Mouse (Mus musculus): Measurements from ENCODE around the gene Gna12.
A peak's percentile ranks its signal among the peaks of the same experiment; 100 is the strongest.

Gna12 gene

GRCm38 (mm10) chr5:140830314-140831063 lies at the start of gene Gna12:
Gene Gna12 (minus strand): TSS chr5:140830431.
- peak; percentile 99 for DNase-seq (ENCODE audit: low spot score in 2 of 2)

GRCm38 (mm10) chr5:140878644-140879043 lies 48.4 kb upstream of the Gna12 start:
- DNase-seq (ENCODE audit: low spot score in 2 of 2) = no peak

- DNase-seq (ENCODE audit: low spot score in 2 of 2) = no peak
Observed at GRCm38 (mm10) chr5:140873736-140874307, 43.6 kb upstream of the Gna12 start.

GRCm38 (mm10) chr5:140873039-140873551 lies 42.9 kb upstream of the Gna12 start:
- DNase-seq (ENCODE audit: low spot score in 2 of 2) = peak in 1 of 2 experiments; percentile 41

- no peak for DNase-seq (ENCODE audit: low spot score in 2 of 2)
Observed at GRCm38 (mm10) chr5:140872532-140873038, 42.4 kb upstream of the Gna12 start.

GRCm38 (mm10) chr5:140871241-140871640 lies 41.0 kb upstream of the Gna12 start:
- DNase-seq (ENCODE audit: low spot score in 2 of 2) = no peak

GRCm38 (mm10) chr5:140869034-140869433 lies 38.8 kb upstream of the Gna12 start:
- peak in 1 of 2 experiments; percentile 78 for DNase-seq (ENCODE audit: low spot score in 2 of 2)

GRCm38 (mm10) chr5:140859730-140860129 lies 29.5 kb upstream of the Gna12 start:
- no peak for DNase-seq (ENCODE audit: low spot score in 2 of 2)

GRCm38 (mm10) chr5:140858335-140858734 lies 28.1 kb upstream of the Gna12 start:
- DNase-seq (ENCODE audit: low spot score in 2 of 2) = no peak

- DNase-seq (ENCODE audit: low spot score in 2 of 2) = no peak
Observed at GRCm38 (mm10) chr5:140857432-140858154, 27.4 kb upstream of the Gna12 start.

- no peak for DNase-seq (ENCODE audit: low spot score in 2 of 2)
Observed at GRCm38 (mm10) chr5:140855909-140856530, 25.8 kb upstream of the Gna12 start.

GRCm38 (mm10) chr5:140854700-140855099 lies 24.5 kb upstream of the Gna12 start:
- DNase-seq (ENCODE audit: low spot score in 2 of 2) = no peak

GRCm38 (mm10) chr5:140853723-140854122 lies 23.5 kb upstream of the Gna12 start:
- no peak for DNase-seq (ENCODE audit: low spot score in 2 of 2)

GRCm38 (mm10) chr5:140852435-140852996 lies 22.3 kb upstream of the Gna12 start:
- no peak for DNase-seq (ENCODE audit: low spot score in 2 of 2)

- peak in 1 of 2 experiments; percentile 60 for DNase-seq (ENCODE audit: low spot score in 2 of 2)
Observed at GRCm38 (mm10) chr5:140847300-140847729, 17.1 kb upstream of the Gna12 start.

GRCm38 (mm10) chr5:140841942-140842341 lies 11.7 kb upstream of the Gna12 start:
- DNase-seq (ENCODE audit: low spot score in 2 of 2) = no peak

- DNase-seq (ENCODE audit: low spot score in 2 of 2) = no peak
Observed at GRCm38 (mm10) chr5:140831064-140831431, 817 bp upstream of the Gna12 start.

GRCm38 (mm10) chr5:140829911-140830294 lies 328 bp downstream of the Gna12 start:
- DNase-seq (ENCODE audit: low spot score in 2 of 2) = no peak

GRCm38 (mm10) chr5:140829081-140829910 lies 935 bp downstream of the Gna12 start:
- no peak for DNase-seq (ENCODE audit: low spot score in 2 of 2)

- DNase-seq (ENCODE audit: low spot score in 2 of 2) = no peak
Observed at GRCm38 (mm10) chr5:140828363-140828762, 1.9 kb downstream of the Gna12 start.

- DNase-seq (ENCODE audit: low spot score in 2 of 2) = no peak
Observed at GRCm38 (mm10) chr5:140827896-140828295, 2.3 kb downstream of the Gna12 start.

All from left cerebral cortex, adult 9 months (tissue).